Mouse (Mus musculus): Measurements from ENCODE around the gene Muc1.
A peak's percentile ranks its signal among the peaks of the same experiment; 100 is the strongest.

GRCm38 (mm10) chr3:89193351-89193750 is 35.5 kb upstream of the Muc1 start:
- no peak for TF ChIP-seq POLR2A (IDR thresholded peaks at IDR 0.05; ENCODE audit: control insufficient read depth in 1 of 2, insufficient read depth in 1 of 2, low read depth in 1 of 2, low read length in 2 of 2, poor library complexity in 1 of 2)
- TF ChIP-seq GATA1 (IDR thresholded peaks at IDR 0.05; ENCODE audit: low read depth, low read length): no peak
- TF ChIP-seq CTCF (IDR thresholded peaks at IDR 0.05 in 2 of 3, conservative IDR thresholded peaks at IDR 0.05 in 1 of 3; ENCODE audit: control insufficient read depth in 1 of 3, insufficient read depth in 1 of 3, low read depth in 2 of 3, low read length in 3 of 3, poor library complexity in 1 of 3, severe bottlenecking in 1 of 3): peak; percentile 35 to 54 (median 43)
- no peak for TF ChIP-seq ZC3H11A (IDR thresholded peaks at IDR 0.05; ENCODE audit: low read depth, low read length)
